Mouse (Mus musculus) intestine, postnatal 0 days (tissue): ENCODE data around the gene 4921504E06Rik. TPM values are rescaled to one million over a fixed set of nuclear protein-coding genes. Genes with fewer than 3 reads are reported as not detected.
A peak's percentile ranks its signal among the peaks of the same experiment; 100 is the strongest.

Source experiments
- ATAC-seq: fragments of 200-750 bp; cut with Nextera tagmentation; 2 replicates; pipeline ENCODE4 v1.8.0; 2017; ENCODE audit warnings: mild to moderate bottlenecking, moderate TSS enrichment, moderate library complexity
- H3K27ac ChIP-seq: fragments of 300-500 bp; sonication (generic); 2 replicates; pipeline ENCODE4 v1.5.1; 2014; ENCODE audit warnings: mild to moderate bottlenecking, low read depth, low read length, moderate library complexity
- H3K27me3 ChIP-seq: fragments of 300-500 bp; sonication (generic); replicated peaks from 2 replicates; pipeline ENCODE4 v1.6.1; 2014; ENCODE audit warnings: low read length, mixed read lengths; ENCODE audit not compliant: control insufficient read depth, insufficient read depth
- H3K36me3 ChIP-seq: fragments of 300-500 bp; sonication (generic); 2 replicates; pipeline ENCODE4 v1.6.1; 2014; ENCODE audit warnings: mild to moderate bottlenecking, moderate library complexity; ENCODE audit not compliant: control insufficient read depth, insufficient read depth
- H3K4me1 ChIP-seq: fragments of 300-500 bp; sonication (generic); replicated peaks from 2 replicates; pipeline ENCODE4 v1.6.1; 2014; ENCODE audit warnings: antibody characterized with exemption, low read length, mixed read lengths; ENCODE audit not compliant: control insufficient read depth, insufficient read depth
- H3K4me2 ChIP-seq: fragments of 300-500 bp; sonication (generic); replicated peaks from 2 replicates; pipeline ENCODE4 v1.6.1; 2014; ENCODE audit warnings: low read depth, mild to moderate bottlenecking, moderate library complexity
- H3K4me3 ChIP-seq: fragments of 300-500 bp; sonication (generic); 2 replicates; pipeline ENCODE4 v1.5.1; 2014; ENCODE audit warnings: low read depth, low read length
- H3K9ac ChIP-seq: fragments of 300-500 bp; sonication (generic); 2 replicates; pipeline ENCODE4 v1.6.1; 2014; ENCODE audit warnings: mild to moderate bottlenecking, low read depth, low read length
- H3K9me3 ChIP-seq: fragments of 300-500 bp; sonication (generic); 2 replicates; pipeline ENCODE4 v1.6.1; 2016; ENCODE audit warnings: mixed run types; ENCODE audit not compliant: control insufficient read depth
- CTCF ChIP-seq: sonication (generic); IDR thresholded peaks from 2 replicates; pipeline ENCODE4 v1.5.1; 2016; ENCODE audit warnings: low read depth, mild to moderate bottlenecking, control low read depth, antibody characterized with exemption, moderate library complexity
- WGBS: fragments of 180-500 bp; shearing (Covaris S2); extraction: QIAGEN DNeasy Blood & Tissue Kit; methylation state at CpG from one replicate; pipeline ENCODE4 v1.1.7; 2014; 5-methylcytosine and 5-hydroxymethylcytosine counted together
- polyA plus RNA-seq: library from polyadenylated mRNA; unstranded; fragments of >200 nt; fragmentation: Nextera tagmentation; extraction: Ambion mirVana; gene quantifications from 2 replicates; pipeline ENCODE4 v1.2.1, GENCODE M21; 2015

Gene 4921504E06Rik
- polyA plus RNA-seq, 1 experiment from 2014 or later = not detected

DNA sequence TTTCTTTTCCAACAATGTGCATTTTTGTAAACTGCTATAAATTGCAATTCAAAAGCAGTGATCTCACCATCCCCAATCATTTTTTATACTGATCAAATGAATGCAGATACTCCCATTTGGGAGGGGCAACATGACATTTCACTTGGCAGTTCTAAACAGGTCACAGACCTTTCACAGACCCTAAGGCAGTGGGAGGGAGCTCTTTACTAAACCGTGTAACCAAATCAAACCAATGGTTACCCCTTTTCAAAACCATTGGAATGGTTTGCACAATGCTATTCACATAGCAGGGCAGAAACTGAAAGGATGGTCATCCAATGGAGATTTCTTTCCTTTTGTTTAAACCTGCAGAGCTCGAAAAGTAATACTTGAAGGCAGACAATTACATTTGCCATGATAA, 94.9 kb downstream of the 4921504E06Rik start:
- no peaks in the 10 kb centered on the region for H3K4me1 ChIP-seq
- H3K9me3 ChIP-seq = no peaks in the 10 kb centered on the region
- no peak for ATAC-seq
- 53% methylated on average over 2 of the region's 2 CpGs for WGBS
- H3K4me3 ChIP-seq = no peak overlapping the region
- no peak overlapping the region for H3K4me2 ChIP-seq
- no peak for TF ChIP-seq CTCF
- no peak overlapping the region for H3K9ac ChIP-seq
- H3K27me3 ChIP-seq = peaks cover 26% of the 10 kb centered on the region
- no peak overlapping the region for H3K27ac ChIP-seq
- no peaks in the 10 kb centered on the region for H3K36me3 ChIP-seq

DNA sequence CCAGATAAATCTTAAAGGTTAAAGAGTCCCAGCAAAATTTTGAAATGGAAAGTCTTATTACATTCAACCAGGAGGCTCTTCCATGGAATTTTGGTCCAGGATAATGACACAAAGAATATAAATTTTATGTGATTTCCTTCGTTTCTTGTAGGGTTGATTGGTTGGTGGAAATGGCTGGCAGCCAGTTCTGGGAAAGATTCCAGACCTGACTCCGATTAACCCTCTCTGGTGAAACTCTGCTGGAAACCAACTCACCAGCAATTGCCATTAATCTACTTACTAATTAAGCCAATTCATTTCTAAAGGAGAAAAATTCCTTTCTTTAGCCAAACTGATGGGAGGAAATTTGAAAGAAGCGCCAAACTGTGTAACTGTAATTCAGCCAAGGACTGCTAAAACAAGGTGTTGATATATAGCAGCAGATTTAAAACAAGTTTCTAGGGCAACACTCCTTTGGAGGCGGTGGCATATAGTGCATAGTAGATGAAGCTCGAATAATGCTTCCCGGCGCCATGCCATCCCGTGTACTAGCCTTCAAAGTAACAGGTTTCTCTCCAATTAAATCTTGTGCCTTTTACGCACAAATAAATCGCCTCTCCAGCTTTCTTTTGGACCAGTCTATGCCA, 97.7 kb downstream of the 4921504E06Rik start:
- no peaks in the 10 kb centered on the region for H3K36me3 ChIP-seq
- WGBS = 23% methylated on average over 10 of the region's 10 CpGs
- H3K9ac ChIP-seq = no peak overlapping the region
- ATAC-seq = no peak
- H3K4me2 ChIP-seq = no peak overlapping the region
- H3K27ac ChIP-seq = no peak overlapping the region
- no peak overlapping the region for H3K4me3 ChIP-seq
- H3K9me3 ChIP-seq = no peaks in the 10 kb centered on the region
- H3K4me1 ChIP-seq = no peaks in the 10 kb centered on the region
- no peak for TF ChIP-seq CTCF
- H3K27me3 ChIP-seq = peaks cover 53% of the 10 kb centered on the region

DNA sequence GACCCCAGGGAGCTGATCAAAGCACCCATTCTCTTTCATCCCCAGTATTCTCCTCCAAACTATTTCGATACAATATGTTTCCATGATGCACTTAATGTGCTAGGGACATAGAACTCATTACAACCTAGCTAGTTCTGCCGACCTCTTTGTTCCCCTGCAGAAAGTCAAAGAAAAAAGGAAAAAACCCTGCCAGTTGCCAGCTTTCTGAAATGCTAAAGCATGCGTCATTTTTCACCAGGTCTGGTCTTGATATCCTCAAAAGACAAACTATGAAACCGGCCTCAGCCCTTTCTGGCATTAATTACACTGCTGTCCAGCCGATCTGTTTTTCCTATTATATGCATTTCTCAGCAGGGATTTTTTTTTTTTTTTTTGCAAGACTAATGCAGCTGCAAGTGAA, 98.5 kb downstream of the 4921504E06Rik start:
- Histone ChIP-seq H3K9me3 (no peaks in the 10 kb centered on the region), H3K4me1 (no peaks in the 10 kb centered on the region), H3K4me2 (no peak overlapping the region), H3K27ac (no peak overlapping the region), H3K27me3 (peaks cover 61% of the 10 kb centered on the region), H3K36me3 (no peaks in the 10 kb centered on the region), H3K4me3 (no peak overlapping the region), H3K9ac (no peak overlapping the region)
- 12% methylated on average over 5 of the region's 5 CpGs for WGBS
- TF ChIP-seq CTCF = no peak
- no peak for ATAC-seq

DNA sequence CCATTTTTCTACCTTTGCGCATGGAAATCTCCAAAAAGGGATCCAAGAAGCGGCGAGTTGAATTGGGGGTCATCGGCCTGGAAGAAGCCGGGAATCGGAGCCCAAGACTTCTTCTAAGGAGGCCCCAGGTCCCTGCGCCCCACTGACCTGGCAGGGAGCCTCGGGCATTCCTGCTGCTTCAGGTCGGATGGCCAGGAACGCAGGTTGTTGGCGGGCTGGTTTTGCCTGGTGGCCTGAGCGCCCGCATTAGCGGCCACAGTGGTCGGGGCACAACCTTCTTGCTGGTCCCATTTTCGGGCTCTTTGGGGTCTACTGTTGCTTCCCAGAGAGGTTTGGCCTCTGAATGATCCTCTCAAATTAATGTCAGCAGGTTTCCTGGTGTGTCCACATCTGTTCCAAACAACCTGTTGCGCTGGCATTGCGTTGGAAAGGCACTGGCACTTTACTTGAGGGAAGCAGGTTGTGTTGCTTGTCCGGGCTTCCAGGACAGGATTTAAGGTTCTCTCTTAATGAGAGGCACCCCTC, 101.1 kb downstream of the 4921504E06Rik start:
- no peak for TF ChIP-seq CTCF
- Histone ChIP-seq H3K9ac (no peak overlapping the region), H3K27ac (no peak overlapping the region), H3K4me1 (no peaks in the 10 kb centered on the region), H3K27me3 (peaks cover 77% of the 10 kb centered on the region), H3K4me2 (no peak overlapping the region), H3K9me3 (no peaks in the 10 kb centered on the region), H3K36me3 (no peaks in the 10 kb centered on the region), H3K4me3 (no peak overlapping the region)
- ATAC-seq = no peak
- under 1% methylated on average over 19 of the region's 19 CpGs for WGBS

DNA sequence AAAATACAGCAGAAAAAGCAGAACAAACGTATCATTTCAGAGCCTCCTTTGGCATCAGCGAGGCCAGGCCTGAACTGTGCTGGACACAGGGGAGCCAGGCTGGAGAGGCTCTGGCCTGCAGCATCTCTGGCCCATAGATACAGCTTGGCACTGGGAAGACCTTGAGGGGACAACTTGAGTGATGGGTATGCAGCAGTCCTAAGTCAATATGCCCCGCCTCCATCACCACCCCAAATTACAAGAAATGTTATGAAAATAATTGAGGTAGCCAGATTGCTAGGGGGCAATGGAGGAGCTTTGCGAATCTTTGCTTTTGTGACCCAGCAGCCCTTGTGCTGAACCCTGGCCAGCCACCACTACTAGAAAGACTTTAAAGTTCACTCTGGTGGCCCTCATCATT, 104.4 kb downstream of the 4921504E06Rik start:
- TF ChIP-seq CTCF = no peak
- Histone ChIP-seq H3K4me1 (no peaks in the 10 kb centered on the region), H3K27ac (no peak overlapping the region), H3K9ac (no peak overlapping the region), H3K4me2 (no peak overlapping the region), H3K36me3 (no peaks in the 10 kb centered on the region), H3K27me3 (peaks cover 90% of the 10 kb centered on the region), H3K4me3 (no peak overlapping the region), H3K9me3 (no peaks in the 10 kb centered on the region)
- 27% methylated on average over 4 of the region's 4 CpGs for WGBS
- ATAC-seq = no peak

DNA sequence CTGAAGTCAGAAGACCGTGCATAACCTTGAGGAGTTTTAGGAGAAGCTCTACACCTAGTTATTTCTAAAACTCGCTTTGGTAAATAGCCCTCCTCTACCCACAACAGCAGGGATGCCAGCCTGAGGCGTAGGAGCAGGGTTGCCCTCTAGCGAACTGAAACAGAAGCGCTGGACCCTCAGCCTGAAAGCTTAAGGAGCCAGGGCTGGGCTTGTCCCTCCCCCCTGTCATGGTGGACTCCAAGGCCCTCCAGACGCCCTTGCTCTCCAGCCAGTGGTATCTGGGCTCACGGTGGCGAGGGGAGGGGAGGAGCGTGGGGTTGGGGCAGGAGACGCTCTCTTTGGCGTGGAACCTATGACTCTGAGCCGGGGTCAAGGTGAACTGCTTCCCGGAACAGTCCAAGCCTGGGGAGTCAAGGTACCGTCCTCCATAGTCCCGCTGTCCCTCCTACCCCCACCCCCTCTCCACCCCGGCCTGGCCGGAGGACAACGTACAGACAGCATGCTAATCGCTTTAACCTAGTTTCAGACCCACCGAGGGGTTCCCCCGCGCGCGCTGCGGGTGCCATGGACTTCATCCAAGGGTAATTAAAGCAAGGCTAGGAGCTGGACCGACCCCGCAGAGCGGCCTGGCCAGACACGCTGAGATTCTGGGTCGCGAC, 105.5 kb downstream of the 4921504E06Rik start:
- peaks cover 90% of the 10 kb centered on the region for H3K27me3 ChIP-seq
- no peaks in the 10 kb centered on the region for H3K9me3 ChIP-seq
- H3K27ac ChIP-seq = no peak overlapping the region
- 2% methylated on average over 29 of the region's 31 CpGs for WGBS
- no peak overlapping the region for H3K9ac ChIP-seq
- no peaks in the 10 kb centered on the region for H3K36me3 ChIP-seq
- no peak overlapping the region; the same call in 1 of the 2 replicates for H3K4me2 ChIP-seq
- no peak overlapping the region for H3K4me3 ChIP-seq
- TF ChIP-seq CTCF = peak; percentile 36
- no peaks in the 10 kb centered on the region for H3K4me1 ChIP-seq
- no peak for ATAC-seq
